ENCODE assay signal across 24 mouse cellular contexts in genomic region chr1:137218611-137219010, GRCm38 (mm10).
A peak's percentile ranks its signal among the peaks of the same experiment; 100 is the strongest.
DNase-seq lines count a peak whose midpoint lies in the region; ATAC-seq and TF ChIP-seq lines count a peak whose summit lies in the region.
"Had no signal": no experiment of that assay in that cellular context is flagged by ENCODE, and none has a peak within 500 bp of the region (broad histone marks: within the 10 kb centered on the region; RNA-seq: fewer than 3 reads in every experiment).

No protein-coding gene starts in this region.

- no peak overlapping the region for H3K9ac ChIP-seq in heart, embryonic 11.5 days (ENCODE audit: low read depth, low read length)
- H3K9ac ChIP-seq: embryonic facial prominence, embryonic 12.5 days; forebrain, embryonic 13.5 days; liver, embryonic 15.5 days had no signal

- H3K4me1 ChIP-seq in heart, embryonic 11.5 days (ENCODE audit: control insufficient read depth, insufficient read depth, low read length) = no peaks in the 10 kb centered on the region
- H3K4me1 ChIP-seq in megakaryocyte, embryonic 14.5 days = peaks cover 41% of the 10 kb centered on the region
- H3K4me1 ChIP-seq in lung, adult 2 months (ENCODE audit: control insufficient read depth, insufficient read depth, low read length) = peaks cover 2% of the 10 kb centered on the region; the same call in 1 of the 2 replicates

- intact Hi-C loops in gastrocnemius, adult 2 months (cut with DNase I) = no loop called here

- no peak overlapping the region for H3K4me2 ChIP-seq in heart, embryonic 11.5 days
- H3K4me2 ChIP-seq: embryonic facial prominence, embryonic 12.5 days; forebrain, embryonic 13.5 days; liver, embryonic 15.5 days had no signal

- peak; percentile 65 for DNase-seq in heart, adult 11 months
- DNase-seq in induced T-regulatory cell, adult 2 months (ENCODE audit: low read depth) = peak; percentile 11
- no peak for DNase-seq in right cerebral cortex, postnatal 25 days
- no peak for DNase-seq in lung, adult 2 months
- no peak for DNase-seq in gastrocnemius, adult 2 months
- DNase-seq: cerebellum, adult 8-10 months; gastrocnemius, postnatal 14 days; kidney, adult 2 months; kidney, postnatal 14 days; left cerebral cortex, postnatal 4 days; midbrain, embryonic 14.5 days; spleen, adult 18-20 months had no signal

- no peak for ATAC-seq in heart, embryonic 11.5 days (replicated peaks; ENCODE audit: insufficient number of reproducible peaks, low FRiP score, low TSS enrichment)
- peak; percentile 32 for ATAC-seq in CD4-positive, CD25-positive, alpha-beta regulatory T cell, adult 4 months
- ATAC-seq: forebrain, embryonic 13.5 days; hindbrain, postnatal 0 days had no signal

- 85% methylated on average over 11 of the region's 11 CpGs for WGBS in heart, embryonic 11.5 days (ENCODE audit: insufficient replicate concordance)
- WGBS in lung, adult 2 months = 58% methylated on average over 11 of the region's 11 CpGs

- H3K4me3 ChIP-seq in heart, embryonic 11.5 days (ENCODE audit: low read depth, low read length) = no peak overlapping the region
- peak overlapping the region; percentile 86 for H3K4me3 ChIP-seq in megakaryocyte, embryonic 14.5 days (replicated peaks)
- no peak overlapping the region for H3K4me3 ChIP-seq in lung, adult 2 months (replicated peaks; ENCODE audit: extremely low read depth, low read depth, low read length)
- no peak overlapping the region for H3K4me3 ChIP-seq in gastrocnemius, adult 2 months
- H3K4me3 ChIP-seq: embryonic facial prominence, embryonic 12.5 days; erythroblast, embryonic 14.5 days; forebrain, embryonic 13.5 days; hindbrain, embryonic 10.5 days; left cerebral cortex, adult 2 months; liver, embryonic 15.5 days; myocyte had no signal

- TF ChIP-seq CTCF in lung, adult 2 months (IDR thresholded peaks at IDR 0.05; ENCODE audit: insufficient read depth, low read length) = no peak
- no peak for TF ChIP-seq CTCF in gastrocnemius, adult 2 months (IDR thresholded peaks at IDR 0.05)

- TF ChIP-seq POLR2A in lung, adult 2 months (IDR thresholded peaks at IDR 0.05; ENCODE audit: borderline replicate concordance, extremely low read depth, low read depth, low read length) = no peak

- H3K9me3 ChIP-seq in heart, embryonic 11.5 days (replicated peaks; ENCODE audit: control insufficient read depth, low read length) = no peaks in the 10 kb centered on the region
- H3K9me3 ChIP-seq in megakaryocyte, embryonic 14.5 days = peaks cover 17% of the 10 kb centered on the region
- H3K9me3 ChIP-seq: embryonic facial prominence, embryonic 12.5 days; forebrain, embryonic 13.5 days; hindbrain, embryonic 10.5 days; liver, embryonic 15.5 days had no signal

- H3K36me3 ChIP-seq in heart, embryonic 11.5 days (ENCODE audit: control insufficient read depth, insufficient read depth, low read length) = no peaks in the 10 kb centered on the region
- H3K36me3 ChIP-seq in megakaryocyte, embryonic 14.5 days (replicated peaks; ENCODE audit: low read length) = no peaks in the 10 kb centered on the region
- H3K36me3 ChIP-seq: embryonic facial prominence, embryonic 12.5 days; hindbrain, embryonic 10.5 days; liver, embryonic 15.5 days had no signal

- no peak overlapping the region for H3K27ac ChIP-seq in heart, embryonic 11.5 days (ENCODE audit: low read depth, low read length)
- H3K27ac ChIP-seq in gastrocnemius, adult 2 months = no peak overlapping the region
- H3K27ac ChIP-seq: embryonic facial prominence, embryonic 12.5 days; forebrain, embryonic 13.5 days; hindbrain, embryonic 10.5 days; hindbrain, postnatal 0 days; left cerebral cortex, adult 2 months; liver, embryonic 15.5 days had no signal

- H3K27me3 ChIP-seq in heart, embryonic 11.5 days (ENCODE audit: control insufficient read depth, insufficient read depth, low read length) = no peaks in the 10 kb centered on the region
- H3K27me3 ChIP-seq in megakaryocyte, embryonic 14.5 days (replicated peaks) = peaks cover 34% of the 10 kb centered on the region
- H3K27me3 ChIP-seq: CH12.LX; embryonic facial prominence, embryonic 12.5 days had no signal

Comparison
In these comparisons a context has a peak if more than half of its experiments do, and no peak if none do; other contexts are left out.
1. DNase-seq: peak in heart, adult 11 months (single experiment) and induced T-regulatory cell, adult 2 months (single experiment); none in right cerebral cortex, postnatal 25 days (single experiment), lung, adult 2 months (single experiment) and gastrocnemius, adult 2 months (single experiment).